Mouse (Mus musculus) left cerebral cortex, postnatal 4 days (tissue): ENCODE results near the gene Trappc10. TPM values are rescaled to one million over a fixed set of nuclear protein-coding genes. Genes with fewer than 3 reads are reported as not detected.

ENCODE experiments used
- total RNA-seq, 2 experiments: library from RNA; stranded (reverse); gene quantifications; 2 replicates each; pipeline ENCODE4 v1.2.3; 2021

The Trappc10 gene
- total RNA-seq, 2 experiments from 2014 or later: 85.8 to 86.5 TPM

Other genes with a start within 250 kb of the Trappc10 start
- 10 to 100 TPM; 73.2 to 83.6 TPM for gene Pfkl, start 234.6 kb downstream of the Trappc10 start, total RNA-seq
- not detected for gene Dnmt3l, start 202.7 kb downstream of the Trappc10 start, total RNA-seq
- under 1 TPM; 0.44 TPM for gene Aire, start 201.0 kb downstream of the Trappc10 start, total RNA-seq
- under 1 TPM; 0.85 to 0.98 TPM for gene Icosl, start 175.3 kb downstream of the Trappc10 start, total RNA-seq
- 10 to 100 TPM; 52.6 to 59.3 TPM for gene D10Jhu81e, start 74.9 kb downstream of the Trappc10 start, total RNA-seq
- 10 to 100 TPM; 22.6 to 23.7 TPM for gene Pwp2, start 59.5 kb downstream of the Trappc10 start, total RNA-seq
- gene Agpat3, start 107.8 kb upstream of the Trappc10 start, total RNA-seq: 100 to 1,000 TPM; 169 to 181 TPM
- 100 to 1,000 TPM; 295 to 298 TPM for gene Rrp1, start 168.4 kb upstream of the Trappc10 start, total RNA-seq
- gene Cstb, start 181.0 kb upstream of the Trappc10 start, total RNA-seq: 10 to 100 TPM; 40.0 to 40.8 TPM
- gene Pdxk, start 220.3 kb upstream of the Trappc10 start, total RNA-seq: 10 to 100 TPM; 41.1 to 45.1 TPM